Mouse (Mus musculus): ENCODE measurements around the gene Atp6v0c.

GRCm38 (mm10) chr17:24154463-24154862 lies 15.0 kb downstream of the Atp6v0c start:
- TF ChIP-seq GATA1 (IDR thresholded peaks at IDR 0.05; ENCODE audit: borderline replicate concordance, low read length) (no peak), FLI1 (IDR thresholded peaks at IDR 0.05; ENCODE audit: low read length) (no peak)
